Mouse (Mus musculus) embryonic fibroblast, embryonic 13.5 days (primary cell): Measurements from ENCODE around the gene Rhot2.

Experiments
- CTCF ChIP-seq: IDR thresholded peaks from 2 replicates; pipeline ENCODE4 v1.5.1; 2011; ENCODE audit warnings: mild to moderate bottlenecking, control low read depth, low read length, moderate library complexity, borderline replicate concordance; ENCODE audit not compliant: insufficient read depth
- POLR2A ChIP-seq: IDR thresholded peaks from 2 replicates; pipeline ENCODE4 v1.6.1; 2011; ENCODE audit warnings: low read depth, mild to moderate bottlenecking, control low read depth, low read length, moderate library complexity

DNA sequence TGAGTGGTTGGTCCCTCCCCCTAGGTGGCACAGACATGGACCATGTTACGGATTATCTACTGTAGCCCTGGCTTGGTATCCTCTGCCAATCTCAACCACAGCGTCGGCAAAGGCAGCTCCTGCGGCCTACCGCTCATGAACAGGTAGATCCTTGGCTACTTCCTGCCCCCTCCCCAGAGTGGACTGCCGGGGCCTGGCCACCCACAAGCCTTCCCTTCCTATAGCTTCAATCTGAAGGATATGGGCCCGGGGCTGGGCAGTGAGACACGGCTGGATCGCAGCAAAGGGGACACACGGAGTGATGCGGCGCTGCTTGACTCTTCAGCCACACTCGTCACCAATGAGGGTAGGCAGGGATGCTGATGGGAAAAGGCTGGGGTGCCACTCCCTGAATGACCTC lies 17.6 kb downstream of the Rhot2 start:
- TF ChIP-seq POLR2A (no peak), CTCF (no peak)
